Mouse (Mus musculus): ENCODE results near the gene Ctsw. TPM values are rescaled to one million over a fixed set of nuclear protein-coding genes. Genes with fewer than 3 reads are reported as not detected.

Gene Ctsw
- total RNA-seq (2023) = 0.51 TPM in 1 of 2 replicates, not detected in the other

GRCm38 (mm10) chr19:5468374-5468773 is at the start of gene Ctsw:
TSS of gene Ctsw (minus strand) at chr19:5468507.

GRCm38 (mm10) chr19:5510031-5511026 is 42.0 kb upstream of the Ctsw start, which contains the start of gene Snx32:
TSS of gene Snx32 (minus strand) at chr19:5510538.

GRCm38 (mm10) chr19:5503687-5504086 is 35.4 kb upstream of the Ctsw start, which contains the start of gene 1700020D05Rik:
TSS of gene 1700020D05Rik (minus strand) at chr19:5503787.

GRCm38 (mm10) chr19:5490313-5490897 is 22.1 kb upstream of the Ctsw start, which contains the start of gene Cfl1:
TSS of gene Cfl1 (plus strand) at chr19:5490455.

GRCm38 (mm10) chr19:5487768-5488550 is 19.7 kb upstream of the Ctsw start, which contains the start of gene Mus81:
TSS of gene Mus81 (minus strand) at chr19:5488402.

GRCm38 (mm10) chr19:5473720-5474119 is 5.4 kb upstream of the Ctsw start, which contains the start of gene Efemp2:
TSS of gene Efemp2 (plus strand) at chr19:5473954.

GRCm38 (mm10) chr19:5460465-5460911 is 7.8 kb downstream of the Ctsw start, which contains the start of gene Fibp:
TSS of gene Fibp (plus strand) at chr19:5460615.

GRCm38 (mm10) chr19:5457746-5458442 is 10.4 kb downstream of the Ctsw start, which contains the start of gene Ccdc85b:
TSS of gene Ccdc85b (minus strand) at chr19:5457894.

GRCm38 (mm10) chr19:5447515-5448353 is 20.6 kb downstream of the Ctsw start, which contains the start of gene Fosl1:
TSS of gene Fosl1 (plus strand) at chr19:5447547.

GRCm38 (mm10) chr19:5424782-5425741 is 43.2 kb downstream of the Ctsw start, which contains the start of the genes Drap1 and AI837181:
TSS of gene Drap1 (minus strand) at chr19:5424979.
TSS of gene AI837181 (plus strand) at chr19:5425144.

Other genes starting within 250 kb of the Ctsw start
- 101 and 135 TPM in 2 replicates for gene Pacs1, start 195.4 kb downstream of the Ctsw start, total RNA-seq (2023)
- gene Sf3b2, start 173.1 kb downstream of the Ctsw start, total RNA-seq (2023) = 206 and 260 TPM in 2 replicates
- gene Gal3st3, start 170.2 kb downstream of the Ctsw start, total RNA-seq (2023) = not detected in 2 replicates
- not detected in 2 replicates for gene Catsper1, start 132.8 kb downstream of the Ctsw start, total RNA-seq (2023)
- not detected in 2 replicates for gene Cst6, start 118.9 kb downstream of the Ctsw start, total RNA-seq (2023)
- 25.6 and 30.1 TPM in 2 replicates for gene Eif1ad, start 101.8 kb downstream of the Ctsw start, total RNA-seq (2023)
- 53.8 TPM in 2 replicates for gene Banf1, start 101.3 kb downstream of the Ctsw start, total RNA-seq (2023)
- gene Sart1, start 79.8 kb downstream of the Ctsw start, total RNA-seq (2023) = 131 and 134 TPM in 2 replicates
- 0.95 TPM in 1 of 2 replicates, not detected in the other for gene Tsga10ip, start 66.0 kb downstream of the Ctsw start, total RNA-seq (2023)
- gene Drap1, start 43.5 kb downstream of the Ctsw start, total RNA-seq (2023) = 102 and 116 TPM in 2 replicates
- 30.0 and 39.2 TPM in 2 replicates for gene AI837181, start 43.4 kb downstream of the Ctsw start, total RNA-seq (2023)
- 73.4 and 88.0 TPM in 2 replicates for gene Fosl1, start 21.0 kb downstream of the Ctsw start, total RNA-seq (2023)
- 0.98 and 1.6 TPM in 2 replicates for gene Ccdc85b, start 10.6 kb downstream of the Ctsw start, total RNA-seq (2023)
- gene Fibp, start 7.9 kb downstream of the Ctsw start, total RNA-seq (2023) = 48.7 and 54.0 TPM in 2 replicates
- gene Efemp2, start 5.4 kb upstream of the Ctsw start, total RNA-seq (2023) = 0.79 TPM in 1 of 2 replicates, not detected in the other
- 11.7 and 16.5 TPM in 2 replicates for gene Mus81, start 19.9 kb upstream of the Ctsw start, total RNA-seq (2023)
- 1,517 and 1,622 TPM in 2 replicates for gene Cfl1, start 21.9 kb upstream of the Ctsw start, total RNA-seq (2023)
- not detected in 2 replicates for gene 1700020D05Rik, start 35.3 kb upstream of the Ctsw start, total RNA-seq (2023)
- gene Snx32, start 42.0 kb upstream of the Ctsw start, total RNA-seq (2023) = 1.5 and 2.2 TPM in 2 replicates
- 0.16 TPM in 1 of 2 replicates, not detected in the other for gene Ovol1, start 92.1 kb upstream of the Ctsw start, total RNA-seq (2023)
- gene Ap5b1, start 99.5 kb upstream of the Ctsw start, total RNA-seq (2023) = 59.9 and 83.2 TPM in 2 replicates
- 134 and 135 TPM in 2 replicates for gene Rnaseh2c, start 133.4 kb upstream of the Ctsw start, total RNA-seq (2023)
- 84.1 and 85.2 TPM in 2 replicates for gene Kat5, start 141.7 kb upstream of the Ctsw start, total RNA-seq (2023)
- gene Rela, start 169.0 kb upstream of the Ctsw start, total RNA-seq (2023) = 91.9 and 100 TPM in 2 replicates
- 199 and 219 TPM in 2 replicates for gene Sipa1, start 195.2 kb upstream of the Ctsw start, total RNA-seq (2023)
- 78.5 and 101 TPM in 2 replicates for gene Map3k11, start 220.2 kb upstream of the Ctsw start, total RNA-seq (2023)
- 60.5 and 93.2 TPM in 2 replicates for gene Pcnx3, start 220.4 kb upstream of the Ctsw start, total RNA-seq (2023)
- gene Kcnk7, start 235.9 kb upstream of the Ctsw start, total RNA-seq (2023) = not detected in 2 replicates

Data from neutrophil, adult 65 days (primary cell).